Mouse (Mus musculus): ENCODE data around the gene Cradd.

Gene Cradd

DNA sequence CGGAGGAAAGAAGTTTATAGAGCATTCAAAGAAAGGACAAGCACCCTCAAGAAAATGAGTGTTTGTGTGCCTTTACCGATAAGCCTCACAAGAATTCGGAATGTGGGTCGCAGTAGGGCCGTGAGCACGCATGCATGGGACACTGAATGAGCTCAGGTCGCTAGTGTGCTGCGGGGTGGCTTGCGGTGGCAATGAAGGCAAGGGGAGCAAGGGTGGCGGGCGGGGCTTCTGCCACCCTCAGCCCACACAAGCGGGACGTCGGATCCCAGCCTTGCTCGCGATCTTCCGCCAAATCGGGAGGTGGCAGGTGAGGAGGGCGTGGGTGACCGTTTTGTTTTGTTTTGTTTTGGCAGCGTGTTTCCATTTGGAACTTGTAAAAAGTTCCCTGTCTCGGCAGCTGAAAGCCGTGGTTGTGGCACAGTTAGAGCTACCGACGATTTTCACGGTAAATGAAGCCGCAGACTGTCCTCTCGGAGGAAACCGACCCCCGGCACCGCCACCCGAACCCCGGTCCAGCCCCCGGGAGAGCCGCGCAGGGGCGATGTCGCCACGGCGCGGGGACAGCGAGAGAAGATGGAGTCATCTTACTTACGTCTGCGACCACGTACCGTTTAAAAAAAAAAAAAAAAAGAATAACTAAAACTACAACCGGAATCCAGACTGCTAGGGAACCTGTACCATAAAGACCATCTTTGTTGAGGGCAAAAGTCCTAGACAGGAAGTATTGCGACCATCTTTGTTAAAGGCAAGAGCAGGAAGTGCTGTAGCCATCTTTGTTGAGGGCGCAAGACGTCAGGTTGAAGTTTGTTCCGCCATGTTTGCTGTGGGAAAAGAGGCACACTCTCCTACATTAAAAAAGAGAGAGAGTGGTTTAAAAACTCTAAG is at the start of gene Cradd:
TSS of gene Cradd (minus strand) at position 741 of the 885 bp plus-strand sequence.
- peak; percentile 85 for DNase-seq (ENCODE audit: low read depth)

DNA sequence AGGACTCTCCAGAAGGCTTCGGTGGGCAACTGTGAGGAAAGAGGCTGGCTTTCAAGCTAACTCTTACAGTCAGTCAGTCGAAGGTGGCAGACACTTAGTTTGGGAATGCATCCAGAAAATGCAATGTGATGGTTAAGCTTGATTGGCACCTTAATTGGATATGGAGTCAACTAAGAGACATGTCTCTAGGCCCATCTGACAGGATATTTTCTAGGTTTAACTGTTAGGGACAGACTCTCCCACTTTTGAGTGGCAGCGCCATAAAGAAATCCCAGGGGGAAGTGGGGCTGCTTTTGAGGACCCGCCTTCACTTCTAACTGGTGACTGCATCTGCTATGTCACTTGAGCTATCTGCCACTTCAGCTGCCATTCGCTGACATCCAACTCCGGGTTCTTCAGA is 49.4 kb upstream of the Cradd start:
- DNase-seq (ENCODE audit: low read depth), result no peak

DNA sequence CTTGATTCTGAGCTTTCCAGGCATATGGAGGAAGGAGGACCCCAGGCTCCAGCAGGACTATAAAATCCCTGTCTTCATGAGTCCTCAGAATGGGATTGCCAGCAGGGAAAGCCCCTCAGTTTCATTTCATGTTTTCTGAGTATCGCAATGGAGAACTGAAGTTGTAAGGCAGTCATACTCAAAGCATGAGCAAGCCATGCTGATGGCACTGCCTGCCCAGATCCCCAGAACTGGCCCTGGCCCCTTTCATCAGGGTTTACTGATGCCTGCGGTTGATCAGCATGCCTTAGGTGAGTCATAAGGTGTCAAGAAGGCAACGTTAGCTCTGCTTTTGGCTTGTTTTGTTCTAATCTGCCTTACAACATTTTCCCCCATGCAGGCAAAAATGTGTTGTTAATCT is 48.0 kb upstream of the Cradd start:
- no peak for DNase-seq (ENCODE audit: low read depth)

DNA sequence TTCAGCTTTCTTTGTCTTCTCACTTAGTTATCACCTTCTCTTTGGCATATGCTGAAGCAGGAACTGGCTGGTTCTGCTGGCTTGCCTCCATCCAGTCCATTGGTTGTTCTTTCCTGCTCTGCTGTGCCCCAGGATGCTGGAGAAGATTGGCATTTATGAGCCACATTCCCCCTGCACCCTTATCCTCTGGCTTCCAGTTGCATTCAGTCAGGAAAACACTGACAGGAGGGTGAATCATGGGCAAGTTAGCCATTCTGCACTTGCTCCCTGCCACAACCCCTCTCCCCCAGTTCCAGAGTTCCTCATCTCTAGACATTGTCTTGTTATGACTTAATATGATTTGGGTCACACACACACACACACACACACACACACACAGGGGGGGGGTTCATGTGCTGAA is 45.3 kb upstream of the Cradd start:
- DNase-seq (ENCODE audit: low read depth), result no peak

DNA sequence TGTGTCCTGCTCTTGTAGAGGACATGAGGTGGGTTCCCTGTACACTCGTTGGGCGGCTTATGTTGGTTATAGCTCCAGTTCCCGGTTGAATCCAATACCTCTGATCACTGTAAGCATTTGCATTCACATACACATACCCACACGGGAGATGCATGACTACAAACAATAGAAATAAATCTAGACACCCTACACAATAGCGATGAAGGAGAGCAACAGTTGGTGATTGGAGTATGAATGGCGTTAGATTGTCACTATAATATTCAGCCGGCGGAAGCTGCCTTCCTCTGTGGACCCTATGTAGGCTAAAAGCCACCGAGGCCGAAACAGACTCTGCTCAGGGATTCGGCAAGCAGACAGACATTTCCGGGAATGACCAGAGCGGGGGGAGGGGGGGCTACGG is 44.2 kb upstream of the Cradd start:
- no peak for DNase-seq (ENCODE audit: low read depth)

DNA sequence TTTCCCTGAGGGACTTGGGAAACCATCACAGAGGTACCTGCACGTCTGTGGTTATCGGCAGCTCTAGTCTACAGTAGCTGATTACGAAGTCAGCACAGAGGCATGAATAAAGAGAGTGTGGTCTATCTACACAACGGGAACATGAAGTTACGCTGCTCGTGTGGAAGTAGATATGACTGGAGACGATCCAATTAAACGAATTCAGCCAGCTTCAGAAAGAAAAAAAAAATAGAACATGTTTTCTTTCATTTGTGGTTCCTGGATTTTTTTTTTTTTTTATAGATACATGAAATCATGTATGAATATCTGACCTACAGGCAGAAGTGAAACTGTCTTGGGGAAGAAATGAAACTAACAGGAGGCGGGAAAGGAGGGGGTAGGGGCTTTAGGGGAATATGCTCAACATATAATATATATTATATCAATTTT is 43.7 kb upstream of the Cradd start:
- no peak for DNase-seq (ENCODE audit: low read depth)

DNA sequence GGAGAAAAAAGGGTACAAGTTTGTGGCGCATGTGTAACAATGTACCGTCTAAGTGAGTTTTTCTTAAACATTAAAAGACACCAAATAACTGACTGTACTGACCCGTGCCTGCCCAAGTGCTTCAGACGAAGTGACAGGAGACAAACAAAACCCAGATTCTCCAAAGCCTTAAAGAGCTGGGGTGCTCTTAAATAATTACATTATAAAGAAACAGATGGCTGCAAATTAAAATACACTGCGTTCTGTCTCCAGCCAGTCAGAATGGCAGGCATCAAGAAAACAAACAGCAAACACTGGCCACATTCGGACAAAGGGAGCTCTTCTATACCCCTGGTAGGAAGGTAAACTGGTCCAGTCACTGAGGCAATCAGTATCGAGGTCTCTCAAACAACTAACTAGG is 43.3 kb upstream of the Cradd start:
- DNase-seq (ENCODE audit: low read depth), result no peak

DNA sequence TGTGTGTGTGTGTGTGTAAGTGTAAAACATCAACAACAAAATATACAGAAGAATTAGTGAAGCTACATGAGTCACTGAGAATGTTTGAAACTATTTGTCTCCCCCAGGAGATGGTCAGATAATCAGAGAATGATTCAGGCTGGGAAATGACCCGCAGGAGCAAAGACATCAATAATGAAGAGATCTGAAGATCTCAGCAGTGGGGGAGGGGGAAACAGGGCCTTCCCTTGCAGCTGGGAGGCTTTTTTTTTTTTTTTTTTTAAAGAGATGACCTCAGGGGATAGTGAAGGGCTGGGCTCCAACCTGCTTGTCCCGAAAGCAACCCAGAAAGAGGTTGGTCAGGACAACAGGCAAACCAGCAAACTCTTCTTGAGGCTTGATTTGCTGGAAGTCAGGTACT is 38.4 kb upstream of the Cradd start:
- no peak for DNase-seq (ENCODE audit: low read depth)

DNA sequence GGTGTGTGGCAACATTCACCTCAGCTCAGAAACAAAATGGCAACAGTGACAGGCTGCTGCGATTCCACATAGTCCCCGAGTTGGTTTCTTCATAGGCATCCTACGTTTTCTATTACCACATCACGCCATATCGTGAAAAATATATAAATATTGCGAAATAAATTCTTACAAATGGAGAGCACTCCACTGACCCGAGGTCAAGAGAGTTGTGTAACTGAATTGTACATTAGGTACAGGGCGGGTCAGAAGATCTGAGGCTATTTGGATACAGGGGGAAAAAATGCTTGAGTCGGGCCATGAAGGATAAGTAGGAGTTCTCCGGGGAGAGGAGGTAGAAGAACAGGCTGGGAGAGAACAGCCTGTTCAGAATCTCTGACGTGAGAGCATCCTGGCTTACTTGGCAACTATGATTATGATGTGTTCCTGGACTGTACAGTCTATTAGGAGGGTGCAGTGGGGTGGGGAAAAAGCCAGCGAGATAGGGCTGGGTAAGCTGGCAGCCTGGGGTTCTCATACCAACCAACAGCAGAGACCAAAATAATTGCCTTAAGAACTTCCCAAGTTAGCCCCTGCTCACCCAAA is 37.4 kb upstream of the Cradd start:
- DNase-seq (ENCODE audit: low read depth), result no peak

DNA sequence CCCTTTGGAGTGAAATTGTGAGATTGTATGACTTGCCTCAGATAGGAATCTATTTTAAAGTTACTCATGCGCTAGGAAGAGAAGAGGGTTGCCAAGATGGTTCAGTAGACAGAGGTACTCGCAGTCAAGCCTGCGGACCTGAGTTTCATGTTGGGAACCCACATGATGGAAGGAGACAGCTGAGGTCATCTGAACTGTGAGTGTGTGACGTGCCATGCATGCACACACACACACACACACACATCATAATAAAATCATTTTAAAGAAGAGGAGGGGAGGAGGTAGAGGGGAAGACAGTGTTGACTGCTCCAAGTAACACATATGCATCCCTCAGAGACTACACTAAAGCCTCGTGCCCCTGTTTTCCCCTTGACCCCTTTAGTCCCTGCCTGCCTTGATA is 36.1 kb upstream of the Cradd start:
- DNase-seq (ENCODE audit: low read depth), result no peak

DNA sequence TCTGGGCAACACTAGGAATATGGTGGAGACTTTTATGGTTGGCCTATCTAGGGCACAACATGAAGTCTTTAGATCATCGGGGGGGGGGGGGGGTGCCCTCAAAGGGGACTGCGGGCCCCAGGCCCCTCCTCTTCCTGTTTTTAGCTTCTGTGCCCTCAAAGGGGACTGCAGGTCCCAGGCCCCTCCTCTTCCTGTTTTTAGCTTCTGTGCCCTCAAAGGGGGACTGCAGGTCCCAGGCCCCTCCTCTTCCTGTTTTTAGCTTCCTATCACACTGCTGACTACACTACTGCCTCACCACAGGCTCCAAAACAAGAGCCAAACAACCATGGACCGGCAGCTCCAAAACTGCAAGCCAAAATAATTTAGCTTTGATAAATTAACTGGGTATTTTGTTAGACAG is 33.8 kb upstream of the Cradd start:
- no peak for DNase-seq (ENCODE audit: low read depth)

DNA sequence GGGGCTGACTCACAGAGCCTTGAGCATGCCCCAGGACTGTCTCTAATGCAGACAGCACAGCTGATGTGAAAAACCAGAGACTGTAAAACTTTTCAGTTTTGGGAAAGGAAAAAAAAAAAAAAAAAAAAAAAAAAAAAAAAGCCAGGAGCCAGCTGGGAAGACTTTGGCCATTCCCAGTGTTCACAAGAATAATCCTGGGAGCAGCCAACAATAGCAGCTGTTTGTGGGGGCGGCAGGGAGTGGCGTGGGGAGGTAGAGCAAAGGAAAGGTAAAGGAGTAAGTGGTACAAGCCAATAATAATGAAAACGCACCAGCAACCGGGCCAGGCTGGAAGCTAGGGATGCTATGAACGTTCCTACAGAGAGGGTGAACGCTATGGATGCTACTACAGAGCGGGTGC is 32.8 kb upstream of the Cradd start:
- DNase-seq (ENCODE audit: low read depth), result no peak

DNA sequence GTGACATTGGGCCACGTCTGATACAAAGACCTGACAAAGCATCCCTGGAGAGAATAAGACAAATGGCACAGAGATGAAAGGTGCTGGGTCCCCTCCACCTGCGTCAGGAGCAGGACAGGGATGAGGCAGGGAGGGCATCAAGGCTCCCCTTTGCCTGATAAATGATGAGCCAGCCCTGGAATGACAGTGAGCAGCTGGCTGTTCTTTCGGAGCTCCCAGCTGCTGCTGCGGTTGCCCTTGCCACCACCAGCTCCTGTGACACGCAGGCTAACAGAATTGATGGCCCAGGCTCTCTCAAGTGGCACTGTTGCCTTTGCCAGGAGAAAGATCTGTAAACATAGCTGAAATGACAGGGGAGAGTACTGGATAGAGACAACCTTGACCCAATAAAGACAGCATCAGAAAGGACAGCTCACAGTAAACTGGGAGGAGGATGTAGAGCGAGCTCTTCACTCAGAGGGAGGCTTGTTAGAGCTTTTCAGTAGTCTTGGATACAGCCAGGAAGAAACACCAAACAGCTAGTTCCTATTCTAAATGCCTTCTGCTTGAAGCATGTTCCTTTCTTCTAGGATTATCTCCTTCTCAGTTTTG is 31.8 kb upstream of the Cradd start:
- no peak for DNase-seq (ENCODE audit: low read depth)

DNA sequence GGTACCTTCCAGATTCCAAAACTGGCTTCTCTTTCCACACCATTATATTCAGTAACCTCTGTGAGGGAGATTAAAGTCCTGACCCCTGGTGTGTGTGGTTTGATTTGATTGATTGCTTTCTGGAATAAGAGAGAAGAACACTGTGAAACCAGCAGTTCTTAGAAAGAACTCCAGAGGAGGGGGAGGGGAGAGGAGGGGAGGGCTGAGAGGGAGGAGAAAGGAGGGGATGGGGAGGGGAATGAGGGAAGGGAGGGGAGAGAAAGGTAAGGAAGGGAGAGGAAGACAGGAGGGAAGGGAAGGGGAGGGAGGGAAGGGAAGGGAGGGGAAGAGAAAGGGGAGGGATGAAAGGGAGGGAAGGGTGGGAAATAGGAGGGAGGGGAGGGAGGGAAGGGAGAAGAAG is 30.7 kb upstream of the Cradd start:
- DNase-seq (ENCODE audit: low read depth), result no peak

DNA sequence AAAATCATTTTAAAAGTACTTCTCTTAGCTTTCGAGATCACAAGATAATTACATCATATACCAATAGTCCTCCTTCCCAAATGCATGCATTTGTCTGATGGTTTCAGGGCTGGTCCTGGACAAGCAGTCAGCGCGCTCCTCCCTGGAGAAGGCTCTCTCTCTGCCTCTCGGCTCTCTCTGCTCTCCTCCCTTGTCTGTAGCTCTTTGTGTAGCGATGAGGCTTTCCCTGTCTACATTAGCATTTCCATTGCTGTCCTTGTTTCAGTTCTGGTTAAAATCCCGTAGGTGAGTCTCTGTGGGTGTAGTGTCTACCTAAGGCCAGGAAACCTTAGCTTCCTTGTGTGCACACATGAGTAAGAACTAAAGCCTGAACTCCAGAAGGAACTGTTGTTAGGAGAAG is 30.1 kb upstream of the Cradd start:
- no peak for DNase-seq (ENCODE audit: low read depth)

DNA sequence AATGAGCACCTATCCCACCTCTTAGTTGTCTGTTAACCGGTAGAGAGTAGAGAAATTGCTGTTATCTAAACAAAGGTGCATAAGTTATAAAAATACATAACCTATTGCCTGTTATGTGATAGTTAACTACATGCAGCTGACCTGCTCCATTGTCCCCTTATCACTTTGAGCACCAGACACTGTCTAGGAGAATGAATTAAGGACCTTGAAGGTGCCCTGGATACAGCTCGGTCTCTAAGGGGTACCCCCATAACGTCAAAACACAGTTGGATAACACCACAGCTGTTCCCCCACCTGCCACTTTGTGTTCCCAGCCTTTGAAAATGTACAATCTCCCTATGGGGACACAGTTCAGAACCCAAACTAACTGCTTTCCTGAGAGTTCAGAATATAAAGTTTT is 24.5 kb upstream of the Cradd start:
- no peak for DNase-seq (ENCODE audit: low read depth)

DNA sequence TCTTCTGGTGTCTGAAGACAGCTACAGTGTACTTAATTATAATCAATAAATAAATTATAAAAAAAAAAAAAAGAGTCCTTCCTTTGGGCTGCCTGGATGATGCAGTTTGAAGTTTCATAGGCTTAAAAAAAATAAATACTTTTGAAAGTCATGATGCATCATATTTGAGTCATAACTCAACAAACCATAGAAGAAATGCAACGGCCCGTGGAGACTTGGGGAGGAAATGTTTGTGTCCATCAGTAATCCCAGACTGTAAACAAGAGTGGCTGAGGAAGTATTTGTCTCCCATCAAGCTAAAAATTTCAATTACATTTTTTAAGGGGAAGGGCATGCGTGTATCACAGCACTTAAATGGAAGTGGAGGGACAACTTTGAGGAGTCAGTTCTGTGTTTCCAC is 23.8 kb upstream of the Cradd start:
- DNase-seq (ENCODE audit: low read depth), result no peak

DNA sequence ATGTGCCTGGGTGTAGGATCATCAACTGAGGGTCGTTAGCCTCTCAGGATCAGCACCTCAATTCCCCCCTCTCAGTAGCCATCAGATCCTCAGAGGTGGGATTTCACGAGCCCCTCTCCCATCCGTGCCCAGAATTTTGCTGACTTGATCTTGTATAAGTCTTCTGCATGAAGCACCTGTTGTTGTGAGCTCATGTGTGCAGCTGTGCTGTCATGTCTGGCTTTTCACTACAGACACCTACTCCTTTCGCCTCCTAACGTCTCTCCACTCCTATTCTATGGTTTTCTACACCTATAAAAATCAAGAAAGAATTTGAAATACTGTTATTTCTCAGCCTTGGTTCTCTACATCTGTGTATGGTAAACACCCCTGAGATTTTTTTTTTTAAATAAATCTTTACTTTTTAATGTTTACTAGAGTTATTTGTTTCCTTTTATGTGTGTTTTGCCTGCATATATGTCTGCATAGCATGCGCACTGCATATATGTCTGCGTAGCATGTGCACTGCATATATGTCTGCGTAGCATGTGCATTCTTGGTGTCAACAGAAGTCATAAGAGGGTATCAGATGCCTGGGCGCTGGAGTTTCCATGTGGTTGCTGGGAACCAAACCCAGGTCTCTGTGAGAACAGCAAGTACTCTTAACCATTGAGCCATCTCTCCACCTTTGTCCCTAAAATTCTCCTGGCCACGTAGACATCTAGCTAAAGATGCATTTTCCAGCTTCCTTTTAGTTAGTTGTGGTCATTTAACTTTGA is 19.1 kb upstream of the Cradd start:
- DNase-seq (ENCODE audit: low read depth), result no peak

DNA sequence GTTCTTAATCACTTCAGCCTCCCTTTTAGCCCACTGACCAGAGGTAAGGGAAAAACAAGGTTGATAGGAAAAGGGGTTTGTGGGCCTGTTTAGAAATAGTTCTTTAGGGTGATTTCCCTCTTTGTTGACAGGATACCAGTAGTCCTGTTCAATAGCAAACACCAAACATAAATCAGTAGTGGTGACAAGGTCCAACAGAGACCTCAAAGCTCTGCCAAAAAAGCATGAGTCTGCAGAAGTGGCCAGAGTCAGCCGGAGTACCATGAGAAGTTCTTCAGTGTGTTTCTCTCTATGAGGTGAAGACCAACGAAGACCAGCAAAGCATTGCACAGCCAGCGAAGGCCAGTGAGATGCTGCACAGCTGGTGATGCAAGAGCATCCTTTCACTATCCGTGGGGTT is 16.7 kb upstream of the Cradd start:
- no peak for DNase-seq (ENCODE audit: low read depth)

DNA sequence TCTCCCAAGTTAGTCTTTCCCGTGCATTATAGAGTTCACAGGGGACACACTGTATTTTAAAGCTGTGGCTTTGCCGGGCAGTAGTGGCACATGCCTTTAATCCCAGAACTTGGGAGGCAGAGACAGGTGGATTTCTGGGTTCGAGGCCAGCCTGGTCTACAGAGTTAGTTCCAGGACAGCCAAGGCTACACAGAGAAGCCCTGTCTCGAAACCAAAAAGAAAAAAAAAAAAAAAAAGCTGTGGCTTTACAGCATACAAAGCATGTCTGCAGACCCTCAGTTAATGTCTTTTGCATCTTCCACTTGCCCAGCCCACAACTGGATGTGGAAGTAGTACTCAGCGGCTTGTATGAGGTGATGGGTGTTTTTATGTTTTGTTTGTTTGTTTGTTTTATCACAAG is 13.7 kb upstream of the Cradd start:
- no peak for DNase-seq (ENCODE audit: low read depth)

DNA sequence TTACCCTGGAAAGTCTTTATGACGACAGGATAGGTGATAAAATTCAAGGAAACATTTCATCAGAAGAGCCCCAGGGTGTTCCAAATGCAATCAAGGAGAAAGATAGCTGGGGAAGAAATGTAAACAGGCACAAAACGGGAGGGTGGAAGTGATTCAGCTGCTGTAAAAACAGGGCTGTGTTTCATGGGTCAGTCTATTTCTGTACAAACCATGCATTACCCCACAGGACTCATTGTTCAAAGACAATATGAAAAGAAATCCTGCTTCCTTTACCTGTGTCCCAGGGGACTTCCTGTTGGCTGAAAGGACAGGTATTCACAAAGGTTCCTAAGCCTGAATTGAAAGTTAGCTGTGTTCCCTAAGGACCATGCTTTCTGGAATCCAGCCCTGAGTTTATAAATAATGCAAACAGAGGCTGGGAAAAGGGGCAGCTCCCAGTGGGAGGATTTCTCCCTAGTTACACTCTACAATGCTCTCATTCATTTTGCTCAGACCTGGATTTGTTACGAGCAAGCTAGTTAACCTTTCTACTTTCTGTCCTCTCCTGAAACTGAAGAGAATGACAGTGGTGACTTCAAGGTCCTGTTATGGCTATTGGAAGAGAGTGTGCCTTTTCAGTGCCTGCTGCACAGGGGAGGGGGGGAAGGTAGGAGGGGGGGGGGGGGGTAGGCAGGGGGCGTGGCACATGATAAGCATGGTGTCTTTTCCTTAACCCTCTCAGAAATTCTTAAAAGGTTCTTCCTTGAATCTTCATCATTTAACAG is 13.0 kb upstream of the Cradd start:
- DNase-seq (ENCODE audit: low read depth), result no peak

DNA sequence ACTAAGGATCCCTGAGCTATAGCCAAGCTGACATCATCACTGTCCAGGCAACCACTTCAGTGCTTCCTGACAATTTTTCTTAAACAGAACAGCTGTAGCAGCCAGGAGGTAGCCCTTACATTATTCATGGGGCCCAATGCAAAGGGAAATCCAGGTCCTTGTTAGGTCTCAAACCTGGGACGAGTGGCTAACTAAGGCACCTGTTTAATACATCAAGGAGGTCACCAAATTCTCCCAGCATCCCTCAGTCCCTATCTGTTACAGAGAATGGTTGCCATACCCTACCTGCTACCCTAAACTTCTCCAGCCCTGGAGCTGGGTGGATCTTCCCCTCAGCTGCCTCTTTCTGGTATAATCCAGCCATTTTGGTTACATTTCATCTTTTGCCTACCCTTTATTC is 10.9 kb upstream of the Cradd start:
- DNase-seq (ENCODE audit: low read depth), result no peak

Measured in c-Kit-positive CD71-negative TER-119-negative erythroid progenitor cells, embryonic 14.5 days (primary cell).